Mouse (Mus musculus) right cerebral cortex, adult 2 months (tissue): Measurements from ENCODE around the gene Hadhb.
"Not testable (repeated sequence)": the region's sequence is repeated elsewhere in the genome, so short reads cannot be mapped to it uniquely, and the experiment has no call there.

ENCODE experiments used
- DNase-seq, 2 experiments: peaks; one replicate each; pipeline ENCODE4 v3.0.0; 2021 to 2022; ENCODE audit warnings: low spot score in 2 of 2

Hadhb gene

DNA sequence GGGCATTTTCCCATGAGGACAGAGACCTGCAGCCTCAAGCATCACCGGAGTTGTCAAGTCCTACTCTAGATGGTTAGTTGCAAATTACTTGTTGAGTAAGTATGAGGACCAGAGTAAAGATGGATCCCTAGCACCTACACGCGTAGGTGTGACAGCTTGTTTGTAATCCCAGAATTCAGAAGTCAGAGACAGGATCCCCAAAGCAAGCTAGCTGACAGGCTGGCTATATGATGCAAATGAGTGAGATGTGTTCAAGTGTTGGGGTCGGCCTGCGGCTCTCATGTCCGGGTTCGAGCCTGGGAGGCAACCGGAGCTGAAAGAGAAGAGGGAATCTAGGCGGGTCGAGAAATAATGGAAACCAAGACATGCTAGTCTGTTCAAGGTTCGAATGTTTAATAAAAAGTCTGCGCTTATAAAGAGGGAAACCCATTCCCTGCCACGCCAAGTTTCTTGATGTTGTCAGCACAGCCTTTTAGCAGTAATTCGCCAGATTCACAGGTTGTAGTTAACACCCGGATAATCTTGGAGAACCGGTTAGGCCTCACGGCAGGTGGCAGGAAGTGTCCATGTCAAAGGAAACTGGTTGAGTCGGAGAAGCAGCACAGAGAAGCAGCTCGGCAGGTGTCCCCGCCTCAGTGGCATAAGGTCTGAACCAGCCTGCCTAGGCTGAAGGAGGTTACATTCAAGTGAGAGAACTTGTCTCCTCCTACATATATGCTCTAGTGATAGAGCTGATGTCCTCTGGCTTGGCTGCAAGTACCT lies 18.1 kb downstream of the Hadhb start:
- no peak for DNase-seq

DNA sequence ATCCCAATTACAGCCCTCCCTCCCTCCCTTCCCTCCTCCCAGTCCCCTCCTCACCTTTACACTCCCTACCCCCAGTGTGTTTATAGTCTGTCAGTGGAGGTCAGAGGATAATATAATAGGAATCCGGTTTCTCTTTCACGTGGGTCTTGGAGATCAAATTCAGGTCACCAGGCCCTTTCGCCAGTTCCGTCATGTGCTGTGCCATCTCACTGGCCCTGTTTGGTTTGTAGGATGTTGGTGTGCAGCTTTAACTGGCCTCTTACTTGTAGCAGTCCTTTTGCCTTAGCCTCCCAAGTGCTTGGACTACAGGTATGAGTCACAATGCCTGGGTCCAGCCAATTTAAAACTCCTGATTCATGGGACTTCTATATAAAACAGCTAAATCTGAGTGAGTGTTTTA lies 20.8 kb downstream of the Hadhb start:
- no peak for DNase-seq

DNA sequence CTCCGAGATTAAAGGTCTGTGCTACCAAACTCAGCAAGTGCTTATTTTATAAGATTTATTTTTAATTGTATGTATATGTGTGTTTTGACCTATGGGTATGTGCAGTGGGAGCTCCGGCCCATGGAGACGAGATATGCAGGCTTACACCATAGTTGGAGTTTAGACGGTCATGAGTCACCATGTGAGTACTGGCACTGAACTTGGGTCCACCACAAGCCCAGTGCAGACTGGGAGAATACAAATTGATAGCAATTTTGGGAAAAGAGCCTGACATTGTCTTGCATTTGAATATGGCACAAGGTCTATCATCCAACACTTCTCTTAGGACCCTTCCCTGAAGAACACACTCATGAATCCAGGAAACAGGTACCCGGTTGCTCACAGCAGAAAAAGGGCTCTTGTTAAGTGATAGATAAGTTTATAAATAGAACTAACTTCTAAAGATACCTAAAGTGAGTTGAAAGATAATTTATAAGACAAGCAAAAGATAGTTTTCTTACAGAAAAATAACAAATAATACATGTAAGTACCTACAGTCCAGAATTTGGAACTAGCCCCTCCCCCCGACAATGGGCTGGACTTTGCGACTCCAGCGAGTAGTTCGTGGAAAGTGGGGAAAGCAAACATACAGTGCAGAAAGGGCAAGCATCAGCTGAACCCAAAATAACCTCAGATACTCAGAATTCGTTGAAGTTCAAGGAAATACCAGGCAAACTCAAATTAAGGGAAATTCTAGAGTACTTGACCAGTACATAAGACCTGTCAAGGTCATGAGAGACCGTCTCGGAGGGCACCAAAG lies 32.8 kb downstream of the Hadhb start:
- no peak for DNase-seq

DNA sequence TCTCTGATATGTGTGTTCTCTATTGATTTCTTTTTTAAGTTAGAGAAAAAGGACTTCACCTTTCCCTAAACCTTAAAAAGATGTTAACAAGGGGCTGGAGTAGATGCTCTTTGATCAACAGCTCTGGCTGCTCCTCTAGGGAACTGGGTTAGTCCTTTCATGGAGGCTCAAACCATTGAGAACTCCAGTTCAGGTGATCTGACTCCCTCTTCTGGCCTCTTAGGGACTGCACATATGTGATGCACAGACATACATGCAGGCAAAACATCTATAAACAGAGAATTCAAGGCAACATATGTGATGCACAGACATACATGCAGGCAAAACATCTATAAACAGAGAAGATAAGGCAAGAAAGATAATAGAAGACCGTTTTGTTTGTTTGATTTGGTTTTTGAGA lies 37.4 kb downstream of the Hadhb start:
- DNase-seq = no peak

DNA sequence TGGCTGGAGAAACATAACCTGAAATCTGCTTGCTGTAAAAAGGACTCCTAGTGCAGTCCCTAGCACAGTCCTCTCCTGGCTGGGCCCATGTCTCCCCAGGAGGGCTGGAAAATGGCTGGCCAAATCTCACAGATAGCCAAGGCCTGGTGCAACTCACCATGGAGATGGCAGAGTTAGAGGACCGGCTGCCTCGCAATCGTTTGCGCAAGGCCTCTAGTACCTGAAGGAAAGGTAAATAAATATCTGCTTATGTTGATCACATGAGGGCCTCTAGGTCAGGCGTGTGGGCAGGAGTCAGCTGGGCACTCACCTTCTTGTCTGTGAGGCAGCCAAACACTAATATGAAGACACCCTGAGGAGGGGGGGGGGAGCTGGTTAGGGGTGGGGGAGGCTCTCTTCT lies 40.3 kb downstream of the Hadhb start:
- no peak for DNase-seq

GRCm38 (mm10) chr5:30198257-30198656 lies 43.2 kb downstream of the Hadhb start:
- DNase-seq = no peak

DNA sequence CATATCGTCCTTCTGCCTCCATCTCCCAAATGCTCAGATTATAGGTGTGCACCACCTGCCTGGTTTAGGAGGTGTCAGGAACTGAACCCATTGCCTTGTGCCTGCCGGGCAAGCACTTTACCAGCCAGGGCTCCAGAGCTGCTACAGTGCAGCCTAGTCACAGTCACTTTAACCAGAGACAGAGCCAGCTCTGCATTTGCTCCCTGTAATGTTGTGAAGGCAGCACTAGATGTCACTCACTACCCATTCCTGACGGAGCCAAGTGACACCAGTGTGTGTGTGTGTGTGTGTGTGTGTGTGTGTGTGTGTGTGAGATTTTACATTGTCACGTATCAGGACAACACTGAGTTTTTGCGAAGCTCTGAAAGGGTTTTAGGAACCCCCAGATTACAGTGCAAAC lies 46.5 kb downstream of the Hadhb start:
- peak; percentile 48 to 63 for DNase-seq

GRCm38 (mm10) chr5:30202221-30202620 lies 47.2 kb downstream of the Hadhb start:
- no peak for DNase-seq

DNA sequence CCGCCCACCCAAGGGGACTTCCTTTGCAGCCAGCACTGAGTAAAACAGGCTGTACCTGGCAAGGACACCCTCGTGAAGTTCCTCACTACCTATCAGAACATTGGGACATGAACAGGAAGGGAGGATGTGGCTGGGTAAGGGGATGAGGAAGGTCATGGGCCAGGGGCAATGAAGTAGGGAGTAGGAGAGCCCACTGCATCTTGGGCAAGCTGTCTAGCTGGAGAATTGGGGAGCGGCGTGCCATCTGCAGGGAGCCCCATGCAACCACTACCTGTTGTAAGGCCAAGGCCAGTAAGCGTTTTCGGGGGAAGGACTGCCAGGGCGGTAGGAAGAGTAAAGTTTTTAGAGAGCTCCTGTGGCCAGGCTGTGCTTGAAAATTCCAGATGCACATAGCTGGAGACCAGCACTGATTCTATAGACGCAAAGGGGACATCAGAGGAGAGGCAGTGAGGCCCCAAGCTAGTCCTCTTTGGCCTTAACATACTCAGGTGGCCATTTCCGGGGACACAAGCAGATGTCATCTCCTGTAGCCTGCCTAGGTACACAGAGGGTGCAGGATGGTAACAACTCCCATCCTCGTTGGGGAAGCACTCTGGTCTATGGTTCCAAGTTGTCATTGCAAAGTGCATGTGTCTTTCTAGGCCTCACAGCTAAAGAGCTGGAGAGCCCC lies 48.3 kb downstream of the Hadhb start:
- no peak for DNase-seq

DNA sequence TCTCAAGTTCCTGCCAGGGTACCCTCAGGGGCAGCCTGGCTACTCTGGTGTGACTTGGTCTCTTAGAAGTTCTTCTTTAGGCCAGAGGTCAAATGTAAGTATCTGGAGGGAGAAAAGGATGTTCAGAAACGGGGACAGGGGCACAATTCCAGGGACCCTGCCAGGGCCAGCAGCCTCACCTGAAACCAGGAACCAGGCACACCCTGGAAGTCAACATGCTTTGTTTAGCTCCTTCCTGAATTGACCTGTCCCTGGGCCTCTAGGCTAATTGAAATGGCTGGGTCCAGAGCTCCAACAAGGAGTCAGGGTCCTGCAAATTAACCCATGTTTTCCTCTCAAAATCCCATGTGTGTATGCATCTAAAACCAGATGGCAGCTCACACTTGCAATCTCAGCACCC lies 49.4 kb downstream of the Hadhb start:
- DNase-seq = no peak

GRCm38 (mm10) chr5:30205034-30205433 lies 50.0 kb downstream of the Hadhb start:
- no peak for DNase-seq

- DNase-seq = no peak
Observed at GRCm38 (mm10) chr5:30205493-30205892, 50.4 kb downstream of the Hadhb start, which contains the start of gene Adgrf3. Adgrf3 (minus strand) TSS chr5:30205722.

DNA sequence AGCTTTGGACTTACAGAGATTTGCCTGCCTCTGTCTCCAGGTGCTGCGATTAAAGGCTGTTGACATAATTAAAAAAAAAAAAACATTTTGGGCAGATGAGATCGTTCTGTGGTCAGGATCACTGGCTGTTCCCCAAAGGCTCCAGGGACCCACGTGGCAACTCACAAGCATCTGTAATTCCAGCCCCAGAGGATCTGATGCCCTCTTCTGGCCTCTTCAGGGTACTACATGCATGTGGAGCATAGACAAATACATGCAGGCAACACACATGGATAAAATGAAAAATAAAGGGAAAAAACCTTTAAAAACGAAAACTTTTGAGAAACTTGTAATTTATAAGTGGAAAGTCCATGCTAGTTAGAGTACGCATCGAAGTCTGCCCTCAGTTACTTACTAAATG lies 52.2 kb downstream of the Hadhb start:
- no peak for DNase-seq

- DNase-seq = not testable (repeated sequence)
Observed at GRCm38 (mm10) chr5:30210758-30211157, 55.7 kb downstream of the Hadhb start.

- DNase-seq = peak; percentile 81 to 82
Observed at GRCm38 (mm10) chr5:30214889-30215288, 59.8 kb downstream of the Hadhb start.

GRCm38 (mm10) chr5:30215970-30216369 lies 60.9 kb downstream of the Hadhb start:
- no peak for DNase-seq

DNA sequence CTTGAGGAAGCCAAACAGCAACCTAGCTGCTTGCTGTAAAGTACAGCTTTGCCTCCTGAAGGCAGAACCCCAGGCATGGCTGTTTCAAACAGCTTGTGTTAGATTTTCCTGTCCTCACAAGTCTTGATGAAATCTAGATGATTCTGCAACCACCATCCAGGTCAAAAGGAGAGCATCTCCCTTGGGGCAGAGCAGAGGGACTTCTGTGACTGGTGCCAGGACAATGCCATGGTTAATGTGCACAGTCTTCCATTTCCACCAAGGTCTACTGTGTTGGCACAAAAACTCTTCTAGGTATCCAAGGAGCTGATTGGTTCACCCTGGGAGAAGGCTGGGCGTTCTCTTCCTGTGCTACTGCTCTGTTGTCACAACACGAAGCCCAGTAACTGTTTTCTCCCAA lies 64.7 kb downstream of the Hadhb start:
- DNase-seq = no peak

DNA sequence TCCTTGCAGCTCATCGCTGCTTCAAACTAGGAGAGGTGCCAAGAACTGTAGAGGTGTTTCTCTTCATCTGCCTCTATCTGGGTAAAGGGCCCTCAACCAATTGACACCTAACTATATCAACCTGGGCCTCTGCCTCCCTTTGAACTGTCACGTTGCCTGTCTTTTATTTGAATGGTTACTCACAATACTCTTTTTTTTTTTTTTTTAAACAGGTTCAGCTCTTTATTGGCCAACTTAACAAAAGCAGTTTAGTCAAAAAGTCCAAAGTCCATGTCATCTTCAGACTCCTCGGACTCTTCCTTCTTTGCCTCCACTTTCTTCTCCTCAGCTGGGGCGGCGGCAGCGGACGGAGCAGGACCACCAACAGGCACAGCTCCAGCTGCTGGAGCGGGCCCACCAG lies 65.6 kb downstream of the Hadhb start:
- no peak for DNase-seq

- no peak for DNase-seq
Observed at GRCm38 (mm10) chr5:30222681-30223080, 67.6 kb downstream of the Hadhb start.

GRCm38 (mm10) chr5:30230901-30231300 lies 75.9 kb downstream of the Hadhb start:
- peak in 1 of 2 experiments; percentile 44 for DNase-seq

- no peak for DNase-seq
Observed at GRCm38 (mm10) chr5:30231891-30232270, 76.8 kb downstream of the Hadhb start.

DNA sequence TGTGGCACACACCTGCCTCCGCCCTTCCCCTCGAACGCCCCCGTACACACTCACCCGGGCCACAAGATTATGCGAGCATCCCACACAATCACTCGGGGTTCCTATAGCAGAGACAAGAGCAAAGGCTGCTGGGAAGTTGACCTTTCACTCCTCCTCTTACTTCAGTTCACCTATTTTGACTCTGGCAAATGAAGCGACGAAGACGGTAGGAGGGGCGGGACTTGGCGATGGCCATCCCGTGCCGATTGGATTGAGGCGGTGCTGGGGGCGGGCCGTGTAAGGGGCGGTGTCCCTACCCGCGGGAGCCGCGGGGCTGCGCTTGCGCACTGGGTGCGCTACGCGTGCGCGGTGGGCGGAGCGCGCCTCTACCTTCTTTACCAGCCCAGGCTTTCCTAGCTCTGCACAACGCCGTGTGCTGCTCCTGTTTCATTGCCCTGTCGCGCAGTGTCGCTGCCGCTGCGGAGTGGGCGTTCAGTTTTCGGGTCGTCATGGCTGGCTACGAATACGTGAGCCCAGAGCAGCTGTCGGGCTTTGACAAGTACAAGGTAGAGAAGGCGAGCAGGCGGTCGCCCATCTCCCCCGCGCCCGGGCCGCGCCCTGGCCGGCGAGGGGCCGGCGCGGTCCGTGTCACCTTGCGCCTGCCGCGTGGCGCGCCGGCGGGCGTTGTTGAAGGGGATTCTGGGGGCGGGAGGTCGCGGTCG lies 77.4 kb downstream of the Hadhb start, which contains the start of gene Selenoi:
Gene Selenoi (plus strand): TSS at position 311 of the 701 bp plus-strand sequence.
- DNase-seq = peak; percentile 99
